Mouse (Mus musculus): ENCODE data around the gene Adgrl4. TPM values are rescaled to one million over a fixed set of nuclear protein-coding genes. Genes with fewer than 3 reads are reported as not detected.

Gene Adgrl4
- total RNA-seq, 2 experiments from 2014 or later, result 32.8 to 48.7 TPM

GRCm38 (mm10) chr3:151459430-151460190 lies 21.9 kb downstream of the Adgrl4 start:
- intact Hi-C loops (cut with DNase I; ENCODE audit: low total_unique reads), result no loop called here
- no peak for DNase-seq

DNA sequence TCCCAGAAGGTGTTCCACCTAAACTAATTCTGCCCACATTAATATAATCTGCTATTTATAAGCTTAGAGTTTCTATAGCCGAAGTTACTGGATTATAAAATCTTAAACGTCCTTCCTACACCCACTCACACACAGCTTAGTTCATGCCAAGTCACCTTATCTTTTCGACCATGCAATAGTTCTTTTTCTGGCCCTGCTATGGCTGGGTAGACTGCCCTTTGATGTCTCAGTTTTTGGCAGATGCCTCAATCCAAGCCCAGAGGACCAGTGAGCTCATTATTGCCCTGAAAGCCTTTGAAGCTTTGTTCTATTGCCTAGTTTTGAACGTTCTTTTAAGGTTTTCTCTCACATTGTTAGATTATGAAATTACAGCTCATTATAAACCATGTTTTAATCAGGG lies 27.5 kb downstream of the Adgrl4 start:
- no peak for DNase-seq
- intact Hi-C loops (cut with DNase I; ENCODE audit: low total_unique reads), result no loop called here

GRCm38 (mm10) chr3:151488853-151489252 lies 51.2 kb downstream of the Adgrl4 start:
- DNase-seq, result no peak
- intact Hi-C loops (cut with DNase I; ENCODE audit: low total_unique reads), result no loop called here

DNA sequence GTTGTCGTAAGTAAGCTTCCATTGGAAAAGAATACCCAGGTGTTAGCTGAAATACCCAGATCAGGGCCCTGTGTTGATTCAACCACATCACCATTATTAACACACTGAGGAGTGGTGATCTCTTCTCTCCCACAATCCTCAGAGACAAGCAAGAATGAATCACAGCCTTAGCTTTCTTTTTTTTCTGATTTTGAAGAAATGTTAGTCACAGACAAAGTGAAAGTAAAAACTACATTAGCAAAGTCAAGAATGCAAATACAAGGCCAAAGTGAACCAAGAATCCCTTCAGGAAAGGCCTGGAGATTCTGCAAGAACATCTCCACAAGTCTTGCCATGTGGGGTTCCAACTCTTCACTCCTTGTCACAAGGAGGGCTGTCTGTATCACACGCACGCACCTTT lies 67.9 kb downstream of the Adgrl4 start:
- no peak for DNase-seq
- intact Hi-C loops (cut with DNase I; ENCODE audit: low total_unique reads), result no loop called here

DNA sequence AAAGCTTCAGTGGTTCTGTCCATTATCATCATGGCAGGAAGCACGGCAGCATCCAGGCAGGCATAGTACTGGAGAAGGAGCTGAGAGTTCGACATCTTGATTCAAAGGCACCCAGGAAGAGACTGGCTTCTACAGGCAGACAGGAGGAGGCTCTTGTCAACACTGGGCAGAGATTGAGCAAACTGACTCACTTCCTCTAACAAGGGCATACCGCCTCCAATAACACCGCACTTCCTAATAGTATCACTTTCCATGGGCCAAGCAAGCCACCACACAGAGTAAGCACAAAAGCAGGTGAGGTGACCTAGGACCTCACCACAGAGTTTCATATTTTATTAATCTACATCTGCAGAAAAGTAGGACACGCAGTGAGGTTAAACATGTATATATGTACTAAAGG lies 73.5 kb downstream of the Adgrl4 start:
- intact Hi-C loops (cut with DNase I; ENCODE audit: low total_unique reads), result no loop called here
- no peak for DNase-seq

DNA sequence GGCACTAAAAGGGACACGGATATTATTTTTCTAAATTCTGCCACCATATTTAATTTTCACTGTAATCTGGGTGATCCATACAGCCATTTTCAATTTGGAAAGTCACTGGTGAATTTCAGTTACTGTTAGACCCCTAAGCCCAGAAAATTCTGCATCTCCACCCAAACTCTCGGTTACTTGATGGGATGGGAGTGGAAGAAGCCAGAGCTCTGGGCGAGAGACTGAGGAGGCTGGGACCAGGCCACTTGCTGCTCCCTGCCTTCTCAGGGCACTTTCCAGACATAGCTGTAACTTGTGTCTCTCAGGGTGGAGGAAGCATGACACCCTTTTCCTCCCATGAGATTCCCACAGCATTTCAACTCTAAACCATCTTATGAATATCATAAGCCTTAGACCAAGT lies 109.5 kb downstream of the Adgrl4 start:
- no peak for DNase-seq
- intact Hi-C loops (cut with DNase I; ENCODE audit: low total_unique reads), result no loop called here

DNA sequence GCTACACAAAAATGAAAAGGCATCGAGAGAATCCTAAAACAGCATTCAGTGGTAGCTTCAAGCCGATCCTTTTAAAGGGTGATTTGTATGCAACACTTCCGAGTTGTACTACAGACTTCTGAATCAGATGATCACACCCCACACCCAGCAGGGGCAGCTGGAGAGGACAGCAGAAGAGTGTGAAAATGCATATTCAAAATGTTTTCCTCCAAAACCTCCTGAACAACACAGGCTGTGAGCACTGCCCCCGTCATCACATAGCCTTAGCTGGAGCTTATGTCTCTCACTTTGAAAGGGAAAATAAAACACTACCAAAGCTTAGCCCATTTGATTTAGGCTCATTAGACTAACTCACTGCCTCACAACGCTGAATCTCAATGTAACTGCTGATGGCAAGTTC lies 113.3 kb downstream of the Adgrl4 start:
- intact Hi-C loops (cut with DNase I; ENCODE audit: low total_unique reads), result no loop called here
- no peak for DNase-seq

GRCm38 (mm10) chr3:151556635-151557034 lies 118.9 kb downstream of the Adgrl4 start:
- no peak for DNase-seq
- intact Hi-C loops (cut with DNase I; ENCODE audit: low total_unique reads), result no loop called here

- no peak for DNase-seq
- intact Hi-C loops (cut with DNase I; ENCODE audit: low total_unique reads), result no loop called here
These were observed 119.4 kb downstream of the Adgrl4 start for GRCm38 (mm10) chr3:151557125-151557524.

GRCm38 (mm10) chr3:151557607-151558006 lies 119.9 kb downstream of the Adgrl4 start:
- intact Hi-C loops (cut with DNase I; ENCODE audit: low total_unique reads), result no loop called here
- DNase-seq, result no peak

GRCm38 (mm10) chr3:151558374-151558773 lies 120.7 kb downstream of the Adgrl4 start:
- intact Hi-C loops (cut with DNase I; ENCODE audit: low total_unique reads), result no loop called here
- no peak for DNase-seq

DNA sequence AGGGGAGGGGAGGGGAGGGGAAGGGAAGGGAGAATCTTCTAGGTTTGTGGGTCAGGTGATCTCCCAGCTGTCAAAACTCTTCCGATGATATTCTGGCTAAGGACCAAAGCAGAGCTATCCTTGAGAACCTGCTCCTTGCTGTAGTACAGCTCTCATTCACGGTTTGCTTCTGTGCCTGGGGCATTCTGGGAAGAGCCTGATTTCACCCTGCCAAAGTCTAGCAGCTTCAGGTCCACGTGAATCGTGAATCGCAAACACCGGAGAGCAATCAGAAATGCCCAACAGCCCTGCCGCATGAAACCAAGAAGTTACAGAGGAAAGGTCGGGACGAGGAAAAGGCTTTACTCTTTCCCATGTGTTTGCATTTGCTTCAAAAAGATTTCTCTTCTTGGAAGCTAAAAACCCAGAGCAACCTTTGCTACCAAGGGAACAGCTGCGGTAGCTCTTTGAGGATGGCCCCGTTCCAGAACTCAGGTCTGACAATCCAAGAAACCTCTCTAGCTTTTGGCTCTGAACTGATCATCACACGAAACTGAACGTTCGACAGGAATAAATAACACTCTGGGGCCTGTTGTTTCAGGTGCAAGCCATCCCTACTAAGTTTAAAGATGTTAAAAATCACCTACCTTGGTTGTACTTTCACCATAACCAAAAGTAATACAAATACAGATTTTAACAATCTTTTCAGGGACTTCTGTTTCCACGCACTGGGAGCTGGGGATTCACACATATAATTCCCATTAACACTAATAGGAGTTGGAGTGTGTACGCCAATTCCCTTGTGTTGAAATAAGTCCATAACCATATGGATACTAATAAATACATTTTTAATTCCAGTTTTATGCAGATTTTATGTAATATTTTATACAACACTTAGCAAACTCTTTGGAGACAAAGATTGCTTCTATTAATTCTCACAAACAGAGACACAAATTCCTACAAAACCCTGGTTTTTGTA lies 128.3 kb downstream of the Adgrl4 start:
- intact Hi-C loops (cut with DNase I; ENCODE audit: low total_unique reads), result no loop called here
- no peak for DNase-seq

DNA sequence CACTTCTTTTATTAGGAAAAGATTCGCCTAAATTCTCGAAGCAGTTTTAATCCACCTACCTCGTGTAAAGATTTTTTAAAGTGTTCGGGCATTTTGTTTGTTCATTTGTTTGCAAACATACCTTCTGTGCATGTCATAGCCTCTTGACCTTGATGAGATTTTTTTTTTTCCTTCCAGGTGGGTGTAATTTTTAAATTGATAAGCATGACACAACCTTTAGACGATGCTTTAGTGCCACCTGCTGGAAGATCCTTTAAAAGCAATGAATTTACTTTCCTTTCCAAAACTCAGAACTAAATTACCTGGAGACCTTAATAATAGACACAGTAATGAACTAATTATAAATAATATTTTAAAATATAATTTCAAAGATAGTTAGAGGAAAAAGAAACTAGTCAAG lies 128.9 kb downstream of the Adgrl4 start:
- DNase-seq, result no peak
- intact Hi-C loops (cut with DNase I; ENCODE audit: low total_unique reads), result no loop called here

- DNase-seq, result no peak
- intact Hi-C loops (cut with DNase I; ENCODE audit: low total_unique reads), result no loop called here
These were observed 129.9 kb downstream of the Adgrl4 start for GRCm38 (mm10) chr3:151567541-151567940.

DNA sequence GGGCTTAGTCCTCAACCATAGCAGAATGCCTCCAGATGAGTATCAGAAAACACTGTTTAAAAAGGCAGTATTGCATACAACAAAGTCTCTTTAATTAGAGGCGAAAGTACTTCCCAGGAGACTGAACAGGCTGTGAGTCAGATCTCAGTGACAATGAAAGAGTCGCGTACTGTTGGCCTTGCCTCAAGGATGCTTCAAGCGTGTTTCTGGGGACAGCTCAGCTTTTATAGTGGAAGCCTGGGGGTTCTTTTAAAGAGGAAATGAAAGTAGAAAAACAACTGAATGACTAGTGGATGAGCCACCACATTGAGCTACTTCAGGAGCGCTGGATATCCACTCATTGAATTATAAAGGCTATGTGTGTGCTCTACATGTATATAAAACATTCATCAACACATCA lies 134.4 kb downstream of the Adgrl4 start:
- DNase-seq, result no peak
- intact Hi-C loops (cut with DNase I; ENCODE audit: low total_unique reads), result no loop called here

- intact Hi-C loops (cut with DNase I; ENCODE audit: low total_unique reads), result no loop called here
- no peak for DNase-seq
These were observed 137.6 kb downstream of the Adgrl4 start for GRCm38 (mm10) chr3:151575292-151575691.

GRCm38 (mm10) chr3:151576155-151576554 lies 138.5 kb downstream of the Adgrl4 start:
- DNase-seq, result no peak
- intact Hi-C loops (cut with DNase I; ENCODE audit: low total_unique reads), result no loop called here

GRCm38 (mm10) chr3:151591904-151592303 lies 154.2 kb downstream of the Adgrl4 start:
- intact Hi-C loops (cut with DNase I; ENCODE audit: low total_unique reads), result no loop called here
- DNase-seq, result no peak

Measured in gastrocnemius, postnatal 14 days (tissue).